Mouse (Mus musculus): ENCODE measurements around the gene Clca1.

GRCm38 (mm10) chr3:144992618-144993017, 40.0 kb downstream of the Clca1 start:
- TF ChIP-seq CTCF (conservative IDR thresholded peaks at IDR 0.05; ENCODE audit: low read length), result no peak
- TF ChIP-seq NANOG (IDR thresholded peaks at IDR 0.05; ENCODE audit: borderline replicate concordance, low read length), result no peak
- TF ChIP-seq POU5F1 (IDR thresholded peaks at IDR 0.05; ENCODE audit: borderline replicate concordance, low read length), result no peak

Data from E14TG2a.4 (cell line).